Mouse (Mus musculus): ENCODE data around the gene Trip6.

GRCm38 (mm10) chr5:137348482-137349383 lies 34.5 kb upstream of the Trip6 start:
- no peak for TF ChIP-seq CTCF (IDR thresholded peaks at IDR 0.05; ENCODE audit: extremely low read depth, insufficient read depth, low read length)
- TF ChIP-seq POLR2A (IDR thresholded peaks at IDR 0.05; ENCODE audit: extremely low read depth, insufficient read depth, low read length), result no peak
